Mouse (Mus musculus): ENCODE data around the gene Ddb1.

GRCm38 (mm10) chr19:10657742-10658141 is 52.6 kb downstream of the Ddb1 start:
- TF ChIP-seq CTCF (IDR thresholded peaks at IDR 0.05), result no peak
- TF ChIP-seq POLR2A (IDR thresholded peaks at IDR 0.05; ENCODE audit: insufficient read depth, low read depth, low read length), result no peak
- no peak for TF ChIP-seq EP300 (IDR thresholded peaks at IDR 0.05; ENCODE audit: insufficient read depth, low read depth, low read length)
